Mouse (Mus musculus): Measurements from ENCODE around the gene Sec61a2. TPM values are rescaled to one million over a fixed set of nuclear protein-coding genes. Genes with fewer than 3 reads are reported as not detected.

The Sec61a2 gene
- polyA plus RNA-seq, 1 experiment from 2014 or later: 112 TPM

- Histone ChIP-seq H3K27me3 (replicated peaks; ENCODE audit: control insufficient read depth, insufficient read depth, low read length) (no peaks in the 10 kb centered on the region), H3K27ac (ENCODE audit: low read length) (peak overlapping the region; percentile 65), H3K4me1 (replicated peaks; ENCODE audit: control insufficient read depth, insufficient read depth, low read length) (peaks cover 2% of the 10 kb centered on the region; the same call in 1 of the 2 replicates), H3K9ac (replicated peaks; ENCODE audit: low read depth, low read length) (no peak overlapping the region), H3K4me3 (replicated peaks; ENCODE audit: low read length) (no peak overlapping the region), H3K36me3 (ENCODE audit: control insufficient read depth, insufficient read depth) (no peaks in the 10 kb centered on the region; the same call in 1 of the 2 replicates), H3K4me2 (ENCODE audit: low read length) (no peak overlapping the region), H3K9me3 (ENCODE audit: control insufficient read depth, low read length) (no peaks in the 10 kb centered on the region)
- 18% methylated on average over 5 of the region's 5 CpGs for WGBS
- ATAC-seq: peak; percentile 77
These were observed 10.9 kb upstream of the Sec61a2 start for GRCm38 (mm10) chr2:5906092-5906491.

GRCm38 (mm10) chr2:5900145-5900544 lies 4.9 kb upstream of the Sec61a2 start:
- ATAC-seq: no peak
- no peaks in the 10 kb centered on the region for H3K4me1 ChIP-seq (replicated peaks; ENCODE audit: control insufficient read depth, insufficient read depth, low read length)
- no peaks in the 10 kb centered on the region for H3K9me3 ChIP-seq (ENCODE audit: control insufficient read depth, low read length)
- H3K4me2 ChIP-seq (ENCODE audit: low read length): no peak overlapping the region
- H3K4me3 ChIP-seq (replicated peaks; ENCODE audit: low read length): no peak overlapping the region
- no peak overlapping the region for H3K9ac ChIP-seq (replicated peaks; ENCODE audit: low read depth, low read length)
- H3K27me3 ChIP-seq (replicated peaks; ENCODE audit: control insufficient read depth, insufficient read depth, low read length): no peaks in the 10 kb centered on the region
- 49% methylated on average over 5 of the region's 5 CpGs for WGBS
- no peak overlapping the region for H3K27ac ChIP-seq (ENCODE audit: low read length)
- H3K36me3 ChIP-seq (ENCODE audit: control insufficient read depth, insufficient read depth): no peaks in the 10 kb centered on the region

- WGBS: 40% methylated on average over 11 of the region's 11 CpGs
- H3K9ac ChIP-seq (replicated peaks; ENCODE audit: low read depth, low read length): peak overlapping the region; percentile 93
- H3K36me3 ChIP-seq (ENCODE audit: control insufficient read depth, insufficient read depth): peaks cover 2% of the 10 kb centered on the region; the same call in 1 of the 2 replicates
- no peak overlapping the region for H3K27ac ChIP-seq (ENCODE audit: low read length)
- no peaks in the 10 kb centered on the region for H3K27me3 ChIP-seq (replicated peaks; ENCODE audit: control insufficient read depth, insufficient read depth, low read length)
- H3K4me3 ChIP-seq (replicated peaks; ENCODE audit: low read length): peak overlapping the region; percentile 95
- 0 out of 2 replicates have a peak, but pooled peaks have one; percentile 14 for ATAC-seq
- H3K4me1 ChIP-seq (replicated peaks; ENCODE audit: control insufficient read depth, insufficient read depth, low read length): peaks cover 8% of the 10 kb centered on the region
- H3K9me3 ChIP-seq (ENCODE audit: control insufficient read depth, low read length): no peaks in the 10 kb centered on the region
- H3K4me2 ChIP-seq (ENCODE audit: low read length): peak overlapping the region; percentile 74
These were observed 936 bp downstream of the Sec61a2 start for GRCm38 (mm10) chr2:5894296-5894695.

GRCm38 (mm10) chr2:5889412-5889811 lies 5.8 kb downstream of the Sec61a2 start:
- no peak overlapping the region for H3K27ac ChIP-seq (ENCODE audit: low read length)
- no peak overlapping the region for H3K4me2 ChIP-seq (ENCODE audit: low read length)
- no peaks in the 10 kb centered on the region for H3K9me3 ChIP-seq (ENCODE audit: control insufficient read depth, low read length)
- H3K4me1 ChIP-seq (replicated peaks; ENCODE audit: control insufficient read depth, insufficient read depth, low read length): peaks cover 6% of the 10 kb centered on the region
- WGBS: 72% methylated on average over 2 of the region's 2 CpGs
- no peaks in the 10 kb centered on the region for H3K27me3 ChIP-seq (replicated peaks; ENCODE audit: control insufficient read depth, insufficient read depth, low read length)
- H3K4me3 ChIP-seq (replicated peaks; ENCODE audit: low read length): no peak overlapping the region
- ATAC-seq: no peak
- no peak overlapping the region for H3K9ac ChIP-seq (replicated peaks; ENCODE audit: low read depth, low read length)
- H3K36me3 ChIP-seq (ENCODE audit: control insufficient read depth, insufficient read depth): peaks cover 21% of the 10 kb centered on the region

- Histone ChIP-seq H3K36me3 (ENCODE audit: control insufficient read depth, insufficient read depth) (peaks cover 22% of the 10 kb centered on the region), H3K9me3 (ENCODE audit: control insufficient read depth, low read length) (no peaks in the 10 kb centered on the region), H3K4me3 (replicated peaks; ENCODE audit: low read length) (no peak overlapping the region), H3K27me3 (replicated peaks; ENCODE audit: control insufficient read depth, insufficient read depth, low read length) (no peaks in the 10 kb centered on the region), H3K27ac (ENCODE audit: low read length) (no peak overlapping the region), H3K4me2 (ENCODE audit: low read length) (no peak overlapping the region), H3K4me1 (replicated peaks; ENCODE audit: control insufficient read depth, insufficient read depth, low read length) (peaks cover 3% of the 10 kb centered on the region), H3K9ac (replicated peaks; ENCODE audit: low read depth, low read length) (no peak overlapping the region)
- WGBS: 87% methylated on average over 5 of the region's 5 CpGs
- ATAC-seq: no peak
These were observed 6.4 kb downstream of the Sec61a2 start for GRCm38 (mm10) chr2:5888865-5889264.

GRCm38 (mm10) chr2:5877446-5877845 lies 17.8 kb downstream of the Sec61a2 start:
- ATAC-seq: no peak
- H3K4me1 ChIP-seq (replicated peaks; ENCODE audit: control insufficient read depth, insufficient read depth, low read length): no peaks in the 10 kb centered on the region
- no peaks in the 10 kb centered on the region for H3K9me3 ChIP-seq (ENCODE audit: control insufficient read depth, low read length)
- H3K36me3 ChIP-seq (ENCODE audit: control insufficient read depth, insufficient read depth): peaks cover 48% of the 10 kb centered on the region
- H3K9ac ChIP-seq (replicated peaks; ENCODE audit: low read depth, low read length): no peak overlapping the region
- no peak overlapping the region for H3K4me2 ChIP-seq (ENCODE audit: low read length)
- no peaks in the 10 kb centered on the region for H3K27me3 ChIP-seq (replicated peaks; ENCODE audit: control insufficient read depth, insufficient read depth, low read length)
- 77% methylated on average over 3 of the region's 3 CpGs for WGBS
- no peak overlapping the region for H3K27ac ChIP-seq (ENCODE audit: low read length)
- no peak overlapping the region for H3K4me3 ChIP-seq (replicated peaks; ENCODE audit: low read length)

GRCm38 (mm10) chr2:5869746-5870145 lies 25.5 kb downstream of the Sec61a2 start:
- Histone ChIP-seq H3K36me3 (ENCODE audit: control insufficient read depth, insufficient read depth) (peaks cover 39% of the 10 kb centered on the region), H3K4me3 (replicated peaks; ENCODE audit: low read length) (no peak overlapping the region), H3K9me3 (ENCODE audit: control insufficient read depth, low read length) (no peaks in the 10 kb centered on the region), H3K4me1 (replicated peaks; ENCODE audit: control insufficient read depth, insufficient read depth, low read length) (no peaks in the 10 kb centered on the region), H3K27ac (ENCODE audit: low read length) (no peak overlapping the region), H3K27me3 (replicated peaks; ENCODE audit: control insufficient read depth, insufficient read depth, low read length) (no peaks in the 10 kb centered on the region), H3K4me2 (ENCODE audit: low read length) (no peak overlapping the region), H3K9ac (replicated peaks; ENCODE audit: low read depth, low read length) (no peak overlapping the region)
- ATAC-seq: no peak
- 92% methylated on average over 5 of the region's 5 CpGs for WGBS

GRCm38 (mm10) chr2:5867681-5868080 lies 27.6 kb downstream of the Sec61a2 start:
- no peaks in the 10 kb centered on the region for H3K9me3 ChIP-seq (ENCODE audit: control insufficient read depth, low read length)
- H3K27ac ChIP-seq (ENCODE audit: low read length): no peak overlapping the region
- H3K4me1 ChIP-seq (replicated peaks; ENCODE audit: control insufficient read depth, insufficient read depth, low read length): no peaks in the 10 kb centered on the region
- H3K4me2 ChIP-seq (ENCODE audit: low read length): no peak overlapping the region
- H3K4me3 ChIP-seq (replicated peaks; ENCODE audit: low read length): no peak overlapping the region
- H3K36me3 ChIP-seq (ENCODE audit: control insufficient read depth, insufficient read depth): peaks cover 26% of the 10 kb centered on the region
- H3K9ac ChIP-seq (replicated peaks; ENCODE audit: low read depth, low read length): no peak overlapping the region
- H3K27me3 ChIP-seq (replicated peaks; ENCODE audit: control insufficient read depth, insufficient read depth, low read length): no peaks in the 10 kb centered on the region
- no peak for ATAC-seq
- WGBS: 79% methylated on average over 2 of the region's 2 CpGs

GRCm38 (mm10) chr2:5862834-5863233 lies 32.4 kb downstream of the Sec61a2 start, which contains the start of gene Gm13199:
Gene Gm13199, minus strand, starts transcription at chr2:5862934.
- Histone ChIP-seq H3K4me2 (ENCODE audit: low read length) (no peak within 1 kb of the TSS), H3K36me3 (ENCODE audit: control insufficient read depth, insufficient read depth) (peaks cover 14% of the 10 kb centered on the region)
- no peak for ATAC-seq

GRCm38 (mm10) chr2:5851866-5852265 lies 43.4 kb downstream of the Sec61a2 start:
- no peak overlapping the region for H3K4me2 ChIP-seq (ENCODE audit: low read length)
- H3K4me1 ChIP-seq (replicated peaks; ENCODE audit: control insufficient read depth, insufficient read depth, low read length): no peaks in the 10 kb centered on the region
- ATAC-seq: no peak
- 86% methylated on average over 5 of the region's 5 CpGs for WGBS
- no peak overlapping the region for H3K9ac ChIP-seq (replicated peaks; ENCODE audit: low read depth, low read length)
- no peak overlapping the region for H3K27ac ChIP-seq (ENCODE audit: low read length)
- no peaks in the 10 kb centered on the region for H3K36me3 ChIP-seq (ENCODE audit: control insufficient read depth, insufficient read depth)
- no peaks in the 10 kb centered on the region for H3K27me3 ChIP-seq (replicated peaks; ENCODE audit: control insufficient read depth, insufficient read depth, low read length)
- H3K9me3 ChIP-seq (ENCODE audit: control insufficient read depth, low read length): no peaks in the 10 kb centered on the region
- H3K4me3 ChIP-seq (replicated peaks; ENCODE audit: low read length): no peak overlapping the region

More at GRCm38 (mm10) chr2:5862834-5863233, 32.4 kb downstream of the Sec61a2 start, which contains the start of gene Gm13199:
- H3K9ac ChIP-seq (replicated peaks; ENCODE audit: low read depth, low read length): no peak within 1 kb of the TSS
- no peaks in the 10 kb centered on the region for H3K4me1 ChIP-seq (replicated peaks; ENCODE audit: control insufficient read depth, insufficient read depth, low read length)
- no peak within 1 kb of the TSS for H3K4me3 ChIP-seq (replicated peaks; ENCODE audit: low read length)
- H3K9me3 ChIP-seq (ENCODE audit: control insufficient read depth, low read length): no peaks in the 10 kb centered on the region
- H3K27ac ChIP-seq (ENCODE audit: low read length): no peak within 1 kb of the TSS
- H3K27me3 ChIP-seq (replicated peaks; ENCODE audit: control insufficient read depth, insufficient read depth, low read length): no peaks in the 10 kb centered on the region
- 89% methylated on average over 3 of the region's 3 CpGs for WGBS

Measured in forebrain, embryonic 16.5 days (tissue).